Mouse (Mus musculus) neural tube, embryonic 14.5 days (tissue): ENCODE data around the gene Pola2. TPM values are rescaled to one million over a fixed set of nuclear protein-coding genes. Genes with fewer than 3 reads are reported as not detected.

Source experiments
- ATAC-seq: fragments of 200-750 bp; cut with Nextera tagmentation; 2 replicates; pipeline ENCODE4 v1.8.0; 2017; ENCODE audit warnings: low read depth, mild to moderate bottlenecking, moderate TSS enrichment, moderate library complexity
- H3K27ac ChIP-seq: fragments of 300-500 bp; sonication (generic); 2 replicates; pipeline ENCODE4 v1.5.1; 2014; ENCODE audit warnings: low read depth, mild to moderate bottlenecking, control low read depth, low read length, moderate library complexity, mixed read lengths
- H3K27me3 ChIP-seq: fragments of 300-500 bp; sonication (generic); 2 replicates; pipeline ENCODE4 v1.6.1; 2014; ENCODE audit warnings: low read length; ENCODE audit not compliant: control insufficient read depth, insufficient read depth
- H3K36me3 ChIP-seq: fragments of 300-500 bp; sonication (generic); 2 replicates; pipeline ENCODE4 v1.6.1; 2014; ENCODE audit warnings: low read length, mixed read lengths; ENCODE audit not compliant: control insufficient read depth, insufficient read depth
- H3K4me1 ChIP-seq: fragments of 300-500 bp; sonication (generic); 2 replicates; pipeline ENCODE4 v1.6.1; 2014; ENCODE audit warnings: low read length; ENCODE audit not compliant: control insufficient read depth, insufficient read depth
- H3K4me2 ChIP-seq: fragments of 300-500 bp; sonication (generic); 2 replicates; pipeline ENCODE4 v1.6.1; 2014; ENCODE audit warnings: mild to moderate bottlenecking, low read depth, low read length, control low read depth
- H3K4me3 ChIP-seq: fragments of 300-500 bp; sonication (generic); 2 replicates; pipeline ENCODE4 v1.5.1; 2014; ENCODE audit warnings: low read depth, low read length, control low read depth, mixed read lengths
- H3K9ac ChIP-seq: fragments of 300-500 bp; sonication (generic); replicated peaks from 2 replicates; pipeline ENCODE4 v1.6.1; 2014; ENCODE audit warnings: low read depth, mild to moderate bottlenecking, control low read depth, low read length, mixed read lengths
- H3K9me3 ChIP-seq: fragments of 300-500 bp; sonication (generic); 2 replicates; pipeline ENCODE4 v1.6.1; 2016; ENCODE audit warnings: low read length; ENCODE audit not compliant: control insufficient read depth
- WGBS: fragments of 180-500 bp; shearing (Covaris S2); extraction: QIAGEN DNeasy Blood & Tissue Kit; methylation state at CpG from one replicate; pipeline ENCODE4 v1.1.7; 2014; 5-methylcytosine and 5-hydroxymethylcytosine counted together
- polyA plus RNA-seq: library from polyadenylated mRNA; unstranded; fragments of >200 nt; fragmentation: Nextera tagmentation; extraction: Ambion mirVana; gene quantifications from 2 replicates; pipeline ENCODE4 v1.2.1, GENCODE M21; 2014

Pola2 gene
- polyA plus RNA-seq, 1 experiment from 2014 or later: 18.0 TPM

DNA sequence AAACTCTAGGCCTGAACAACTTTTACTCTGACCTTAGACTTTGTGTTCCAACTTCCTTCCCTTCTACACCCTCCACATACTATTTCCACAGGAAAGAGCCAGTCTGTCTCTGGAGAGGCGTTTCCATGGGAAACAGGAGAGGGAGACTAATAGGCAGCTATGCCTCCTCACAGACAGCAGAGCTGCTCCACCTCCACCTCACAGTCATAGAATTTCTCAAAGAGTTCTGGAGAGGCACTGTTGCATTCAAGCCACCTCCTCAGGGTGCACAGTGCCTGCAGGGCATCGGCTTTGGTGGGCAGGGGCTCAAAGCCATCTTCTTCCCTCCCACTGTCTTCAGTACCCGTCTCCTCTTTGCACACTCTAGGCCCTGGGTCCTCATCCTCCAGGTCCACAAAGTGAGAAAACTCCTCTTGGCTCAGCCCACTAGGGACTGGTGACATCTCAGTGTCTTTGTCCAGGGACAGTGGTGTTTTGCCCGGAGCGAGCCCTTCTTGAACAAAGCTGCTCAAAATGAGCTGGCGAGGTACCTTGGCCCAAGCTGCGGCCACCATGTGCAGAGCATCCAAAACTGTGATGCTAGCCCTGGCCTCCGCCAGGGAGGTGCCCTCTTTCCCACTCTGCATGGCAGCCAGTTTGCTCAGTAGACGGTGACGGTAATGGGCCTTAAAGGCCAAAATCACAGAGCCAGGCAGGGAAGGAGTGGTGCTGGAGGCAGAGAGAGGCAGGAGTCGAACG lies 72.3 kb downstream of the Pola2 start:
- peaks cover 18% of the 10 kb centered on the region for H3K4me1 ChIP-seq
- H3K4me2 ChIP-seq: no peak overlapping the region; the same call in 1 of the 2 replicates
- H3K9ac ChIP-seq: no peak overlapping the region
- 95% methylated on average over 12 of the region's 12 CpGs for WGBS
- H3K9me3 ChIP-seq: no peaks in the 10 kb centered on the region
- no peaks in the 10 kb centered on the region for H3K27me3 ChIP-seq
- ATAC-seq: no peak
- no peak overlapping the region for H3K27ac ChIP-seq
- H3K36me3 ChIP-seq: 0 out of 2 replicates have a peak, but pooled peaks cover 3% of the 10 kb centered on the region
- no peak overlapping the region for H3K4me3 ChIP-seq

Other genes with a start within 250 kb of the Pola2 start
- gene Ehbp1l1, start 237.9 kb downstream of the Pola2 start, polyA plus RNA-seq: 7.8 and 8.9 TPM in 2 replicates
- 145 and 152 TPM in 2 replicates for gene Fam89b, start 234.5 kb downstream of the Pola2 start, polyA plus RNA-seq
- gene Ltbp3, start 223.3 kb downstream of the Pola2 start, polyA plus RNA-seq: 14.0 and 25.7 TPM in 2 replicates
- gene Scyl1, start 192.8 kb downstream of the Pola2 start, polyA plus RNA-seq: 78.5 and 78.6 TPM in 2 replicates
- 9.4 and 12.7 TPM in 2 replicates for gene Frmd8, start 88.9 kb downstream of the Pola2 start, polyA plus RNA-seq
- gene Slc25a45, start 86.4 kb downstream of the Pola2 start, polyA plus RNA-seq: 0.59 and 1.3 TPM in 2 replicates
- 11.4 and 12.8 TPM in 2 replicates for gene Tigd3, start 70.1 kb downstream of the Pola2 start, polyA plus RNA-seq
- 85.3 and 102 TPM in 2 replicates for gene Dpf2, start 51.2 kb downstream of the Pola2 start, polyA plus RNA-seq
- 16.7 and 17.4 TPM in 2 replicates for gene Cdc42ep2, start 39.4 kb downstream of the Pola2 start, polyA plus RNA-seq
- gene Slc22a20, start 21.9 kb upstream of the Pola2 start, polyA plus RNA-seq: not detected in 2 replicates
- gene Capn1, start 51.7 kb upstream of the Pola2 start, polyA plus RNA-seq: 3.4 and 7.0 TPM in 2 replicates
- gene Syvn1, start 82.4 kb upstream of the Pola2 start, polyA plus RNA-seq: 29.3 and 35.3 TPM in 2 replicates
- gene Mrpl49, start 93.6 kb upstream of the Pola2 start, polyA plus RNA-seq: 63.2 and 65.5 TPM in 2 replicates
- gene Fau, start 93.6 kb upstream of the Pola2 start, polyA plus RNA-seq: 538 and 563 TPM in 2 replicates
- 34.3 and 34.8 TPM in 2 replicates for gene Znhit2, start 97.0 kb upstream of the Pola2 start, polyA plus RNA-seq
- 53.4 and 63.7 TPM in 2 replicates for gene Tm7sf2, start 104.2 kb upstream of the Pola2 start, polyA plus RNA-seq
- 72.9 and 73.2 TPM in 2 replicates for gene Vps51, start 113.0 kb upstream of the Pola2 start, polyA plus RNA-seq
- gene Tmem262, start 115.8 kb upstream of the Pola2 start, polyA plus RNA-seq: 0.55 TPM in 1 of 2 replicates, not detected in the other
- 1.2 and 1.7 TPM in 2 replicates for gene Gm28374, start 118.1 kb upstream of the Pola2 start, polyA plus RNA-seq
- 74.0 and 85.6 TPM in 2 replicates for gene Zfpl1, start 120.8 kb upstream of the Pola2 start, polyA plus RNA-seq
- 3.0 and 3.5 TPM in 2 replicates for gene Cdca5, start 120.8 kb upstream of the Pola2 start, polyA plus RNA-seq
- gene AC131692.1, start 130.2 kb upstream of the Pola2 start, polyA plus RNA-seq: not detected in 2 replicates
- gene Naaladl1, start 141.6 kb upstream of the Pola2 start, polyA plus RNA-seq: 0.44 and 0.52 TPM in 2 replicates
- 52.1 and 53.1 TPM in 2 replicates for gene Sac3d1, start 154.4 kb upstream of the Pola2 start, polyA plus RNA-seq
- 63.9 and 72.8 TPM in 2 replicates for gene Snx15, start 164.1 kb upstream of the Pola2 start, polyA plus RNA-seq
- gene Batf2, start 176.8 kb upstream of the Pola2 start, polyA plus RNA-seq: not detected in 2 replicates
- 114 and 123 TPM in 2 replicates for gene Arl2, start 177.3 kb upstream of the Pola2 start, polyA plus RNA-seq
- 0.21 TPM in 1 of 2 replicates, not detected in the other for gene Majin, start 220.2 kb upstream of the Pola2 start, polyA plus RNA-seq